In genomic region chr8:26244308-26244707, GRCm38 (mm10) we compare ENCODE assay signal across 22 mouse cellular contexts.
"Had no signal": no experiment of that assay in that cellular context is flagged by ENCODE, and none has a peak within 500 bp of the region (broad histone marks: within the 10 kb centered on the region; RNA-seq: fewer than 3 reads in every experiment).

No protein-coding gene starts in this region.

- H3K4me2 ChIP-seq: lung, embryonic 15.5 days; midbrain, embryonic 12.5 days; neural tube, embryonic 13.5 days; neural tube, embryonic 15.5 days; stomach, embryonic 15.5 days had no signal

- ATAC-seq: liver, postnatal 0 days; lung, postnatal 0 days; midbrain, embryonic 16.5 days had no signal

- DNase-seq: liver, postnatal 0 days; lung, adult 2 months; lung, postnatal 14 days; lung, postnatal 36 days; midbrain, embryonic 14.5 days; retina, postnatal 1 day; right cerebral cortex, postnatal 25 days; spleen, adult 18-20 months; thymus, adult 2 months; thymus, postnatal 25 days; thymus, postnatal 4 days had no signal

- H3K36me3 ChIP-seq: lung, embryonic 15.5 days; midbrain, embryonic 12.5 days; neural tube, embryonic 13.5 days; neural tube, embryonic 15.5 days; stomach, embryonic 15.5 days had no signal

- H3K4me1 ChIP-seq: lung, embryonic 15.5 days; midbrain, embryonic 12.5 days; neural tube, embryonic 13.5 days; neural tube, embryonic 15.5 days; stomach, embryonic 15.5 days had no signal

- H3K9ac ChIP-seq: liver, postnatal 0 days; lung, embryonic 15.5 days; midbrain, embryonic 12.5 days; neural tube, embryonic 13.5 days; neural tube, embryonic 15.5 days; stomach, embryonic 15.5 days had no signal

- H3K9me3 ChIP-seq: lung, embryonic 15.5 days; megakaryocyte, embryonic 14.5 days; midbrain, embryonic 12.5 days; neural tube, embryonic 13.5 days; neural tube, embryonic 15.5 days; stomach, embryonic 15.5 days had no signal

- H3K4me3 ChIP-seq: lung, embryonic 15.5 days; megakaryocyte, embryonic 14.5 days; midbrain, embryonic 12.5 days; myocyte; neural tube, embryonic 13.5 days; neural tube, embryonic 15.5 days; stomach, embryonic 15.5 days had no signal

- H3K27me3 ChIP-seq: lung, embryonic 15.5 days; megakaryocyte, embryonic 14.5 days; midbrain, embryonic 12.5 days; neural tube, embryonic 13.5 days; stomach, embryonic 15.5 days had no signal

- H3K27ac ChIP-seq: lung, embryonic 15.5 days; macrophage; midbrain, embryonic 12.5 days; neural tube, embryonic 13.5 days; neural tube, embryonic 15.5 days; stomach, embryonic 15.5 days; stomach, postnatal 0 days had no signal
